Mouse (Mus musculus) CD4-positive, CD25-positive, alpha-beta regulatory T cell, adult 4 months (primary cell): ENCODE results near the gene Htr2a. TPM values are rescaled to one million over a fixed set of nuclear protein-coding genes. Genes with fewer than 3 reads are reported as not detected.
A peak's percentile ranks its signal among the peaks of the same experiment; 100 is the strongest.

Experiments used
- ATAC-seq: one replicate; pipeline ENCODE4 v1.8.0; 2017
- polyA plus RNA-seq, 2 experiments: library from polyadenylated mRNA; unstranded; fragments of 100-300 nt; shearing (Covaris generic); gene quantifications; one replicate each; pipeline ENCODE4 v1.2.1; 2017

Gene Htr2a
- polyA plus RNA-seq: not detected

- peak; percentile 35 for ATAC-seq
These were observed at the start of gene Htr2a for GRCm38 (mm10) chr14:74640819-74641381. Gene Htr2a, plus strand, starts transcription at chr14:74640840.

GRCm38 (mm10) chr14:74601333-74602087, 39.1 kb upstream of the Htr2a start:
- no peak for ATAC-seq

GRCm38 (mm10) chr14:74602543-74602942, 38.1 kb upstream of the Htr2a start:
- ATAC-seq: no peak

- no peak for ATAC-seq
These were observed 37.4 kb upstream of the Htr2a start for GRCm38 (mm10) chr14:74603131-74603766.

GRCm38 (mm10) chr14:74611326-74611725, 29.3 kb upstream of the Htr2a start:
- ATAC-seq: no peak

GRCm38 (mm10) chr14:74618858-74619257, 21.8 kb upstream of the Htr2a start:
- ATAC-seq: no peak

- ATAC-seq: no peak
These were observed 2.6 kb upstream of the Htr2a start for GRCm38 (mm10) chr14:74638071-74638470.

- peak; percentile 38 for ATAC-seq
These were observed 1.1 kb downstream of the Htr2a start for GRCm38 (mm10) chr14:74641668-74642230.

GRCm38 (mm10) chr14:74643296-74643695, 2.7 kb downstream of the Htr2a start:
- peak; percentile 36 for ATAC-seq

- peak; percentile 79 for ATAC-seq
These were observed 5.6 kb downstream of the Htr2a start for GRCm38 (mm10) chr14:74646107-74646793.

- no peak for ATAC-seq
These were observed 9.4 kb downstream of the Htr2a start for GRCm38 (mm10) chr14:74650001-74650400.

- no peak for ATAC-seq
These were observed 11.0 kb downstream of the Htr2a start for GRCm38 (mm10) chr14:74651678-74652077.

GRCm38 (mm10) chr14:74657227-74657626, 16.6 kb downstream of the Htr2a start:
- ATAC-seq: no peak

GRCm38 (mm10) chr14:74659411-74659841, 18.8 kb downstream of the Htr2a start:
- ATAC-seq: no peak

- no peak for ATAC-seq
These were observed 31.7 kb downstream of the Htr2a start for GRCm38 (mm10) chr14:74672137-74673019.

- no peak for ATAC-seq
These were observed 32.3 kb downstream of the Htr2a start for GRCm38 (mm10) chr14:74673020-74673350.

GRCm38 (mm10) chr14:74673584-74673983, 32.9 kb downstream of the Htr2a start:
- no peak for ATAC-seq

- ATAC-seq: no peak
These were observed 39.2 kb downstream of the Htr2a start for GRCm38 (mm10) chr14:74679841-74680240.

GRCm38 (mm10) chr14:74684298-74684978, 43.8 kb downstream of the Htr2a start:
- no peak for ATAC-seq

- no peak for ATAC-seq
These were observed 51.3 kb downstream of the Htr2a start for GRCm38 (mm10) chr14:74691963-74692362.

- no peak for ATAC-seq
These were observed 56.1 kb downstream of the Htr2a start for GRCm38 (mm10) chr14:74696766-74697165.
